Mouse (Mus musculus) limb, embryonic 10.5 days (tissue): ENCODE measurements at regions not wholly inside any gene's neighbourhood (a gene's known extent, or its start where the extent isn't known, plus 50 kb on each side); places are given as distances from the start of the nearest gene placed in this dataset.
"Not testable (repeated sequence)": the region's sequence is repeated elsewhere in the genome, so short reads cannot be mapped to it uniquely, and the experiment has no call there.

Source experiments
- DNase-seq: peaks from one replicate; pipeline ENCODE4 v3.0.0-alpha.2; 2017; ENCODE audit warnings: low spot score
- H3K27ac ChIP-seq: fragments of 300-500 bp; sonication (generic); 2 replicates; pipeline ENCODE4 v1.5.1; 2016; ENCODE audit warnings: mild to moderate bottlenecking
- H3K27me3 ChIP-seq: fragments of 300-500 bp; sonication (generic); 2 replicates; pipeline ENCODE4 v1.6.1; 2016; ENCODE audit warnings: low read depth, mild to moderate bottlenecking; ENCODE audit not compliant: poor library complexity, severe bottlenecking
- H3K36me3 ChIP-seq: fragments of 300-500 bp; sonication (generic); 2 replicates; pipeline ENCODE4 v1.6.1; 2016; ENCODE audit warnings: mild to moderate bottlenecking, moderate library complexity
- H3K4me1 ChIP-seq: fragments of 300-500 bp; sonication (generic); 2 replicates; pipeline ENCODE4 v1.6.1; 2016
- H3K4me3 ChIP-seq: fragments of 300-500 bp; sonication (generic); 2 replicates; pipeline ENCODE4 v1.5.1; 2016; ENCODE audit warnings: mild to moderate bottlenecking, moderate library complexity
- H3K9me3 ChIP-seq: fragments of 300-500 bp; sonication (generic); replicated peaks from 2 replicates; pipeline ENCODE4 v1.6.1; 2016; ENCODE audit warnings: mild to moderate bottlenecking
- WGBS: fragments of 180-500 bp; shearing (Covaris S2); methylation state at CpG from one replicate; pipeline ENCODE4 v1.1.7; 2016; 5-methylcytosine and 5-hydroxymethylcytosine counted together

- Histone ChIP-seq H3K4me1 (no peaks in the 10 kb centered on the region), H3K27ac (no peak overlapping the region), H3K36me3 (no peaks in the 10 kb centered on the region), H3K9me3 (no peaks in the 10 kb centered on the region), H3K27me3 (no peaks in the 10 kb centered on the region), H3K4me3 (no peak overlapping the region)
- no peak for DNase-seq
- WGBS: 96% methylated on average over 2 of the region's 2 CpGs
Observed at GRCm38 (mm10) chr10:34667203-34667602, 184.0 kb downstream of the Frk start.

GRCm38 (mm10) chr10:34667735-34668439 lies 184.7 kb downstream of the Frk start:
- Histone ChIP-seq H3K36me3 (no peaks in the 10 kb centered on the region), H3K4me3 (no peak overlapping the region), H3K27me3 (no peaks in the 10 kb centered on the region), H3K4me1 (no peaks in the 10 kb centered on the region), H3K9me3 (no peaks in the 10 kb centered on the region), H3K27ac (no peak overlapping the region)
- no peak for DNase-seq
- WGBS: 73% methylated on average over 5 of the region's 5 CpGs

GRCm38 (mm10) chr10:34671791-34672190 lies 188.6 kb downstream of the Frk start:
- no peaks in the 10 kb centered on the region for H3K4me1 ChIP-seq
- no peaks in the 10 kb centered on the region for H3K9me3 ChIP-seq
- no peak for DNase-seq
- no peak overlapping the region for H3K4me3 ChIP-seq
- no peak overlapping the region for H3K27ac ChIP-seq
- H3K36me3 ChIP-seq: no peaks in the 10 kb centered on the region
- H3K27me3 ChIP-seq: no peaks in the 10 kb centered on the region
- 95% methylated on average over 2 of the region's 2 CpGs for WGBS

- H3K27ac ChIP-seq, H3K4me3 ChIP-seq, H3K36me3 ChIP-seq, H3K9me3 ChIP-seq, H3K4me1 ChIP-seq, DNase-seq, H3K27me3 ChIP-seq: not testable (repeated sequence)
- WGBS: 96% methylated on average over 9 of the region's 9 CpGs
Observed at GRCm38 (mm10) chr10:34699414-34699813, 216.2 kb downstream of the Frk start.

- DNase-seq: no peak
- no peak overlapping the region for H3K4me3 ChIP-seq
- 78% methylated on average over 1 of the region's 1 CpGs for WGBS
- H3K27ac ChIP-seq: no peak overlapping the region
- no peaks in the 10 kb centered on the region for H3K27me3 ChIP-seq
- H3K36me3 ChIP-seq: no peaks in the 10 kb centered on the region
- no peaks in the 10 kb centered on the region for H3K9me3 ChIP-seq
- no peaks in the 10 kb centered on the region for H3K4me1 ChIP-seq
Observed at GRCm38 (mm10) chr10:34701956-34702355, 218.8 kb downstream of the Frk start.

- no peaks in the 10 kb centered on the region for H3K27me3 ChIP-seq
- no peaks in the 10 kb centered on the region for H3K36me3 ChIP-seq
- no peak overlapping the region for H3K27ac ChIP-seq
- H3K4me1 ChIP-seq: no peaks in the 10 kb centered on the region
- WGBS: 97% methylated on average over 12 of the region's 12 CpGs
- H3K4me3 ChIP-seq: no peak overlapping the region
- H3K9me3 ChIP-seq: no peaks in the 10 kb centered on the region
- DNase-seq: no peak
Observed at GRCm38 (mm10) chr10:34705416-34705815, 222.2 kb downstream of the Frk start.

GRCm38 (mm10) chr10:34731249-34731648 lies 248.1 kb downstream of the Frk start:
- WGBS: 83% methylated on average over 2 of the region's 2 CpGs
- Histone ChIP-seq H3K27ac (no peak overlapping the region), H3K4me3 (no peak overlapping the region), H3K9me3 (no peaks in the 10 kb centered on the region), H3K27me3 (no peaks in the 10 kb centered on the region), H3K4me1 (no peaks in the 10 kb centered on the region), H3K36me3 (no peaks in the 10 kb centered on the region)
- no peak for DNase-seq

GRCm38 (mm10) chr10:34762426-34762825 lies 279.2 kb downstream of the Frk start:
- no peak for DNase-seq

GRCm38 (mm10) chr10:34792099-34792498 lies 308.9 kb downstream of the Frk start:
- H3K27ac ChIP-seq: no peak overlapping the region
- H3K4me3 ChIP-seq: no peak overlapping the region
- DNase-seq: no peak
- no peaks in the 10 kb centered on the region for H3K27me3 ChIP-seq
- no peaks in the 10 kb centered on the region for H3K9me3 ChIP-seq
- H3K36me3 ChIP-seq: no peaks in the 10 kb centered on the region
- WGBS: 64% methylated on average over 2 of the region's 2 CpGs
- no peaks in the 10 kb centered on the region for H3K4me1 ChIP-seq

More at GRCm38 (mm10) chr10:34762426-34762825, 279.2 kb downstream of the Frk start:
- Histone ChIP-seq H3K36me3 (no peaks in the 10 kb centered on the region), H3K9me3 (no peaks in the 10 kb centered on the region), H3K27me3 (no peaks in the 10 kb centered on the region), H3K4me1 (no peaks in the 10 kb centered on the region), H3K4me3 (no peak overlapping the region), H3K27ac (no peak overlapping the region)

- Histone ChIP-seq H3K4me1 (no peaks in the 10 kb centered on the region), H3K27me3 (no peaks in the 10 kb centered on the region), H3K27ac (no peak overlapping the region), H3K4me3 (no peak overlapping the region), H3K9me3 (no peaks in the 10 kb centered on the region), H3K36me3 (no peaks in the 10 kb centered on the region)
- 87% methylated on average over 3 of the region's 3 CpGs for WGBS
- no peak for DNase-seq
Observed at GRCm38 (mm10) chr10:34811131-34811530, 327.9 kb downstream of the Frk start.

- H3K27me3 ChIP-seq: no peaks in the 10 kb centered on the region
- no peak overlapping the region for H3K27ac ChIP-seq
- H3K36me3 ChIP-seq: no peaks in the 10 kb centered on the region
- no peak overlapping the region for H3K4me3 ChIP-seq
- no peaks in the 10 kb centered on the region for H3K4me1 ChIP-seq
- H3K9me3 ChIP-seq: no peaks in the 10 kb centered on the region
- no peak for DNase-seq
Observed at GRCm38 (mm10) chr10:34824121-34824520, 340.9 kb downstream of the Frk start.

GRCm38 (mm10) chr10:34842015-34842504 lies 358.9 kb downstream of the Frk start:
- no peak overlapping the region for H3K4me3 ChIP-seq
- WGBS: 92% methylated on average over 3 of the region's 3 CpGs
- no peaks in the 10 kb centered on the region for H3K36me3 ChIP-seq
- H3K4me1 ChIP-seq: no peaks in the 10 kb centered on the region
- H3K27ac ChIP-seq: no peak overlapping the region
- H3K9me3 ChIP-seq: no peaks in the 10 kb centered on the region
- no peaks in the 10 kb centered on the region for H3K27me3 ChIP-seq
- no peak for DNase-seq

- no peaks in the 10 kb centered on the region for H3K27me3 ChIP-seq
- no peaks in the 10 kb centered on the region for H3K9me3 ChIP-seq
- H3K4me3 ChIP-seq: no peak overlapping the region
- WGBS: 66% methylated on average over 1 of the region's 1 CpGs
- no peaks in the 10 kb centered on the region for H3K4me1 ChIP-seq
- no peak for DNase-seq
- H3K27ac ChIP-seq: no peak overlapping the region
- no peaks in the 10 kb centered on the region for H3K36me3 ChIP-seq
Observed at GRCm38 (mm10) chr10:34856494-34857146, 373.4 kb downstream of the Frk start.
